Mouse (Mus musculus): ENCODE results near the gene Espl1. TPM values are rescaled to one million over a fixed set of nuclear protein-coding genes. Genes with fewer than 3 reads are reported as not detected.
"Not testable (repeated sequence)": the region's sequence is repeated elsewhere in the genome, so short reads cannot be mapped to it uniquely, and the experiment has no call there.

Gene Espl1
- total RNA-seq, 2 experiments from 2014 or later: 5.3 to 7.8 TPM

DNA sequence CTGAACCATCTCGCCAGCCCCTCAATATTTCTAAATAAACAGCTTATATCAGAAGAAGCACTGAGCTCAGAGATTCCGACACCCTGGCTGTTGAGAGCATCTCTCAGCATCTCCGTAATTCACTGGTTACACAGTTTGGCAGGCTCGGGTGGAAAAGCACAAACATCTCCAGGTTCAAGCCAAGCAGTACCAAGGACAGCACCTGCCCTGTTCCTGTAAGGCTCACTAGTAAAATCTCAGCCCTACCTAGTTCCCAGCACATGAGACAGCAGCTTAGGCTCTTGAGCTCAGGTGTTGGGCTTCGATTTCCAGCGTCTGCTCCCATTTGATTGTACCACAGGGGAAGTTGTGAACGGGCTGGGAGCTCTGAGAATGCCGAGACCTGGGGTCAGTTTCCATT is 39.2 kb downstream of the Espl1 start:
- DNase-seq: no peak

DNA sequence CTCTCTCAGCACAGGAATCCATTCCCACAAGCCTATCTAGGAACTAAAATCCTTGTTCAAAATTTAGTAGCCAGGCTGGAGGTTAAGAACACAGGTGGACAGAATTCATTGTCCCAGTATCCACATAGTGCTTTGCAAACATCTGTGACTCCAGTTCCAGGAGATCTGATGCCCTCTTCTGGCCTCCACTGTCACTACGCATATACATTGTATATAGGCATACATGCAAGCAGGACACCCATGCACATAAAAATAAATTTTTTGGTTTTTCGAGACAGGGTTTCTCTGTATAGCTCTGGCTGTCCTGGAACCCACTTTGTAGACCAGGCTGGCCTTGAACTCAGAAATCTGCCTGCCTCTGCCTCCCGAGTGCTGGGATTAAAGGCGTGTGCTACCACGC is 39.9 kb downstream of the Espl1 start:
- DNase-seq: not testable (repeated sequence)

DNA sequence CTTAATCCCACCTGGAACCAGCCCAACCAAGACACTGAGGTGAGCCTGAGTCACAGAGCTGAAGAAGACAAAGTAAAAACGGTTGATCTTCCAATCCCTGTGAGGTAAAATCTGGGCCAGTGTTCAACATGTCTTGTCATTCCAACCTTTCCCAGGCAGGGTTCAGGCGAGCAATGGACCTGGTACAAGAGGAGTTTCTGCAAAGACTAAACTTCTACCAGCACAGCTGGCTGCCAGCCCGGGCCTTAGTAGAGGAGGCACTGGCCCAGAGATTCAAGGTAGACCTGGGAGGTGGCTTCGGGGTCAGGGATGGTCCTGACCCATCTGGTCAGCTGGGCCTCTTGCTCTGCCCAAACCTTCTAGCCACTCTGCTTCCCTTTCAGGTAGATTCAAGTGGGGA is 40.9 kb downstream of the Espl1 start:
- no peak for DNase-seq

DNA sequence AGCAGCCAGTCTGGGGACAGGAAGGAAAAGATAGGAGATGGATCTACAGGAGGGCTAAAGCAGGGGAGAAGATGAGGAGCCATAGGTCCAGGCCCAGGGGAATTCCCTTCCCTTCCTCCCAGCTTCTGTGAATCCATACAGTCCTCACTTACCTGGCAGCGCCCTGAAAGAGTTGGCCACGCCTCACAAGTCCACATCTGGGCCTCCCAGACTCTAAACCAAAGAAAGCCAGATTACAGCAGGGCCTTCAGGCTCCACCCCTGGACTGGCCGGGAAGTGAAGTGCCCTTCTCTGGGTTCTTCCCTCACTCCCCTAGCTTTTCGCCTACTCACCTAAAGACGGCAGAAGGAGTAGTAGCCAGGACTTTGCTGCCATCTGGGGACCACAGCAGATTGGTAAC is 43.5 kb downstream of the Espl1 start:
- DNase-seq: no peak

DNA sequence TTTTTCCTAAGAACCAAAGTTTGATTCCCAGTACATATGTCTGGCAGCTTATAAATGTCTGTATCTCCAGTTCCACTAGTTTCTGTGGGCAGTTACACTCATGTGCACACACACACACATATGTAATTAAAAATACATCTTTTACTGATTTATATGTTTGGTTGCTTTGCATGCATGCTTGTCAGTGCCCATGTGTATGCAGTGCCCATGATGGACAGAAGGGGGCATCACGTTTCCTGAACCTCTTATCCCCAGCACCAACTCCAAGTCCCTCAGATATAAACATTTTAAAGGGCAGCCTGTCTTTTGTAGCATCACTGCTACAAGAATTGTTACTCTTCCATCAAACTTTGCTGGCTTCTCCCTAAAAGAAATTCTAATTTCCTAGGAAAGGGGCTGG is 45.5 kb downstream of the Espl1 start:
- DNase-seq: peak; percentile 36

DNA sequence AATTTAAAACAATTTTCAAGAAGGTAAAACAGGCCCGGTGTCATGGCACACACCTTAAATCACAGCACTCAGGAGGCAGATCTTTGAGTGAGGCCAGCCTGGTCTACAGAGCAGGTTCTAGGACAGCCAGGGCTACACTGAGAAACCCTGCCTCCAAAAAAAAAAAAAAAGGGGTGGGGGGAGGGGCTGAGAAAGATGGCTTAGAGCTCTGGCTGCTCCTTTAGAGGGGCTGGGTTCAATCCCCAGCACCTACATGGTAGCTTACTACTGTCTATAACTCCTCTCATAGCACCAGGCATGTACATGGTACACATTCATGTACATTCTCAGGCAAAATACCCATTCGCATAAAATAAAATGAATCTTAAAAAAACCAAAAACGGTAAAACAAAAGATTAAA is 48.4 kb downstream of the Espl1 start:
- DNase-seq: no peak

DNA sequence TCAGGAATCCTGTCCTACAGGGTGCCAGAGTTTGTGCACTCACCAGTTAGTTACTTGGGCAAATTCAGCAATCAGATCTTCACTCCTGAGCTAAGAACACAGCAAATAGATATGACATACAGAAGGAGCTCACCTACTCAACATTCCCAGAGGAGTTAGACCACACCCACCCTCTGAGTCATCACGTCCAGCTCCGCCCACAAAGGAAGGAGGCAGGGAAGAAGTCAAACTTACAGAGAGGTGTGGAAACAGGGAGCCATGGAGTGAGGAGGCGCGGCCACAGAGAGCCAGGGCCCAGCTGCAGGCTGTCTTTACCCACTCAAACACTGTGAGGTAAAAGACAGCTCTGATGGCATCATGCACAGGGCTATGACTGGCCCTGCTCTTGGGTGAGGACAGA is 50.4 kb downstream of the Espl1 start:
- DNase-seq: no peak

DNA sequence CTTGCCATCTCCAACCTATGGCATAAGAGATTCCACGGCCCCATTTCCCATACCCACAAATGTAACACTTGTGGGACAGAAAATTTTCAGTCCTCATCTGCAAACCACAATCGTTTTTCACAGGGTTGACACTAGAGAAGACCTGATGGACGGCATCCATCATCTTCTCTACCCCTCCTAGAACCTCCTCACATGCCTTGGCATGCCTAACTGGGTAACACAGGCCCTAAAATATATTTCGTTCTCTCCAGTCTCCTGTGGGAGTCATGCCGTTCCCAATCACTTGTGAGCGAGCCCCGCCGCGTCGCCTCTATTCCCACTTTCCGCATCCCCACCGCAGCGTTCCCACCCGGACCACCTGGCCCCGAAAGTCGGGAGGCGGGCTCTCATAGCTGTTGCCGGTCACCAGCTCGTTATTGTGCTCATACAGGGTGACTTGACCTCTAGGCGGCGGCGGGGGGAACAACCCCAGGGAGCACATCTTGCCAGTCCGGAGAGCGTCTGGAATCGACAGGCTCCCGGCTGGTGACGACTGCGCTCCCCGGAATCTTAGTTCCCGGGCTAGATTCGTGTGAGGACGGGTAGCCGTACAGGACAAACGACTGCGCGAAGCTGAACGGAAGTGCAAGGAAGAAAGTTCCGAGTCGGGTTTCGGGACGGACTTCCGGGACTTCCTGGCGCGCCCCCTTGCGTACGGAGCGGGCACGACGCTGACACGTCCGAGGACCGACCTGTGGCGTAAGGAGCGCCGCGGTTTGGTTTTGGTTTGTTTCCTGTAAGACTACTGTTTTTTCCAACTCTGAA is 54.3 kb downstream of the Espl1 start, which contains the start of gene Aaas:
Aaas (minus strand) TSS at position 634 of the 804 bp plus-strand sequence.
- peak; percentile 96 for DNase-seq

DNA sequence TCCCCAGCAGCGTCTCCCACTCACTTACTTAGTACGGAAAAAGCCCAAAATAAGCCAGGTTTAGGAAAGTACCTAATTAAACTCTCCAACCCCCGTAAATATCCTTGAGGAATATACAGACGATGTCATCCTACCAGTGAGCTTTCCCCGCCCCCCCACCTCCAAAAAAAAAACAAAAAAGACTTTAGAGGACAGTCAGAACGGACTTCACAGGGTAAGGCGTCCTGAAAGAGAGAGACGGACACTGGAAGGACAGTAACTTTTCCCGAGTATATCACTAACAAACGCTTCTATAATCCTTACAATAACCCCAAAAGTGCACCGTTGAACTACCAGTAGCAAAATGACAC is 54.9 kb downstream of the Espl1 start:
- DNase-seq: no peak

DNA sequence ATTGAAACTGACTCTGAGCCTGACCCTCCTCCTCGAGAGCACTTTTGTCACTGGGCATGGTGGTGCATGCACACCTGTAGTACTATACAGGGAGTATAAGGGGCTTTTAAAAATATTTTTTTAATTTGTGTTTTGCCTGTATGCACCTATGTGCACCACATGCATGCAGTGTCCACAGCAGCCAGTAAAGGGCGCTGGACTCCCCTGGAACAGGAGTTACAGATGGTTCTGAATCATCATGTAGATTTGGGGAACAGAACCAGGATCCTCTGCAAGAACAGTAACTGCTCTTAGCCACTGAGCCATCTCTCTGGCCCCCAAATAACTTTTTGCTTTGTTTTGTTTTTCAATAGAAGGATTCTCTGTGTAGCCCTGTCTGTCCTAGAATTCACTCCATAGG is 56.1 kb downstream of the Espl1 start:
- no peak for DNase-seq

DNA sequence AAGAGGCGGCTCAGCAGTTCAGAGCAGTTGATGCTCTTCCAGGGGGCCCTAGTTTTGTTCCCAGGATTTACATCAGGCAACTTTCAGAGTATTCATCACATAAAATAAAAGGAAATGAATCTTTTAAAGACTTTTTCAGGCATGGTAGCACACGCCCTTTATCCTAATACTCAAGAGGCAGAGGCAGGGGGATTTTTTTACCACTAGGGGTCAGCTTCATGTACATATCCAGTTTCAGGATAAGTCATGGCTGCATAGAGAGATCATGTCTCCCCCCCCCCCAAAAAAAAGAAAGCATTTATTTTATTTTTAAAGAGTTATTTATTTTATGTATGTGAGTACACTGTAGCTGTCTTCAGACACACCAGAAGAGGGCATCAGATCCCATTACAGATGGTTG is 57.9 kb downstream of the Espl1 start:
- no peak for DNase-seq

DNA sequence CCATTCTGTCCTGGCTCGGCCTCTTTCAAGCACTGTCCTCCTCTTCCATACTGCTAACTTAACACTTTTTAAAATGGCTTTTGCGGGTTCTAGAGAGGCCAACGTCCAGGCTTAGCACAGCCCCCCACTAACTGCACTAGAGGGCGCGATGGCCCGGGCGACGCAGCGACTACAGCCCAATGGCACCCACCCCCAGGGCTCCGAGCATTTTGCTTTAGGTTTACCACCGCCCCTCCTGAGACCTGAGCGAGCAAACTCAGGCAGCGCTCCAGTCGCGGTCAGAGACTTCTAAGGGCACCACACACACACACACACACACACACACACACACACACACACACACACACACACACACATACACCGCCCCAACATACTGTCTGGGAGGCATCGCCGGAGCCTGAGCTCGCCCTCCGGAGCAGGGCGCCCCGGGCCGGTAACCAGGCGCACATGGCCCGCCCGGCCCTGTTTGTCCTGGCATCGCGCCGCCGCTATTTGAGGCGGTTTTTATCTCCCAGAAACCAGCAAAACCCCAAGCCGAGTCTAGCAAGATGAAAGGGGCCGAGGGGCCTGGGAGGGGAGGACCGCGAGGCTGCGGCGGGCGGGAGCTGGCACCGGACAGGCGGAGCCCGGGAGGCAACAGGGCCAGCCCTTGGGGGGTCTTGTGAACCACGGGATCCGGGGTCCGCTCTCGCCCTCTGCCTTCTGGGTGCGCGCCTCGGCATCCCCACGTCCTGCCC is 59.2 kb downstream of the Espl1 start:
- DNase-seq: peak; percentile 63

DNA sequence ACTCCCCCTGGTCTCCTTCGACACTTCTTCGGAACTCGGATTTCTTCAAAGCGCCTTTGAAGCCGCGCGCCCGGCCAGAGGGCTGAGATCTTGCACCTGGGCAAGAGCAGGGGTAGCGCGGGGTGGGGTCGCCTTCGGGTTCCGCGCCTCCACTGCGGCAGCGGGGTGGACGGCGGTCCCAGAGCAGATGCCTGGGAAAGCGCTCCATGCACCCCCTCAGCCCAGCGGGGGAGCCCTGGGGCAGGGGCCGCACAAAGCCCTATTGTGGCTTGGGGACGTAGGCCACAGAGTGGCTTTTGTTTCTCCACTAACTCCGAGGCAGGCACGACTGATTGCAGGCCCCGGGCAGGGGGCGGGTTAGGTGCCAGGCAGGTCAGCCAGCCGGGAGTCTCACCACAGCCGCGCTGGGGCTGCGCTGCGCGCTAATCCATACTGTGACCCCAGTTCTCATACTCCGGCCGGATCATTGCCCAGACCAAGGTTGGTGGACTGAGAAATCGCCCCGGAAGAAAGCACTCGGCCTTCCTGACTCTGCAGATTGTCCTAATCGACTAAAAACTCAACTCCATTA is 59.9 kb downstream of the Espl1 start:
- peak; percentile 34 for DNase-seq

DNA sequence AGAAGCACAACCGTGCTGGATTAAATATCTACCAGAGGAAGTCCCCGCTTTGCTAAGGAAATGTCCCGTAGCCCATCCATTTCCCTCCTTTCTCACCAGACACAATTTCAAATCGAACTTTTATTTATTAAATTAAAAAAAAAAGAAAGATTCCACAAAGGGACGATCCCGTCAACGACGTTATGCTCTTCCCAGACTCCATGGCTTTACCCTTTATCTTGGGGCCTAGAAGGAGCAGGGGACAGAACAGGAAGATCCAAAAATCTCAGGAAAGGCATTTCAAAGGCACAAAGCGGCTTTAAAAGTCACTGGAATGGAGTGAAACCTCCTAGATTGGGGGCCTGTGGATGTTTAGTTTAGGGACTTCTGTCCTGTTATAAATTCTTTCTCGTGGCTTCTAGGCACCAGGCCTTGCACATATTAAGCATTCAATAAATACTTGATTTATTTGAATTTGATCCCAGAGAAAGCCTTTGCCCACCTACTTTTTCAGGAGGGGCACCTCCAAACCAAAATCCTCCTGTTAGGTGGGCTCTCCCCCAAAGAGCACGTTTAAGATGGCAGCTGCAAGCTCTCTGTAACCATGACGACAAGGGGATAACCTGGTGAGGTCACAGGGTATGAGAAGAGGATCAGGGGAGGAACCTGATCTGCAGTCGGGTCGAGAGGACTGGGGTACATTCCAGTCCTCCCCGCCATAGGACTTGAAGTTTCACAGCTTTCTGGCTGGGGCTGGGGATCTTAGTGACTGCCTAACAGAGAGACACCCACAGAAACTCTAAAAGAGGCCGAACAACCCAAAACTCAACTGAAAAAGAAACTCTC is 60.6 kb downstream of the Espl1 start:
- no peak for DNase-seq

DNA sequence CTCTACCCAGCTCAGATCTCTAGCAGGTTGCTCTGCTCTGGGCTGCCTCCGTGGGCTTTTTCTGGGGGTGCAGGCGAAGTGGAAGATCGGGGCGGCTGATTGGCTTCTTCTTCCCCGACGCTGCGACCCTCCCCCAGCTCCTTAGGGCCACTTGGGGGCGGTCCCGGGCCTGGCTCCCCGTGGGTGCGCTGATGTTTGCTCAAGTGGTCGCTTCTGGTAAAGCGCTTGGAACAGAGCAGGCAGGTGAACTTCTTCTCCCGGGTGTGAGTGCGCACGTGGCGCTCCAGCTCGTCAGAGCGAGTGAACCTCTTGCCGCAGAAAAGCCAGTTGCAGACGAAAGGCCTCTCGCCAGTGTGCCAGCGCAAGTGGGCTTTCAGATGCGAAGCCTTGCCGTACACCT is 62.1 kb downstream of the Espl1 start:
- no peak for DNase-seq

DNA sequence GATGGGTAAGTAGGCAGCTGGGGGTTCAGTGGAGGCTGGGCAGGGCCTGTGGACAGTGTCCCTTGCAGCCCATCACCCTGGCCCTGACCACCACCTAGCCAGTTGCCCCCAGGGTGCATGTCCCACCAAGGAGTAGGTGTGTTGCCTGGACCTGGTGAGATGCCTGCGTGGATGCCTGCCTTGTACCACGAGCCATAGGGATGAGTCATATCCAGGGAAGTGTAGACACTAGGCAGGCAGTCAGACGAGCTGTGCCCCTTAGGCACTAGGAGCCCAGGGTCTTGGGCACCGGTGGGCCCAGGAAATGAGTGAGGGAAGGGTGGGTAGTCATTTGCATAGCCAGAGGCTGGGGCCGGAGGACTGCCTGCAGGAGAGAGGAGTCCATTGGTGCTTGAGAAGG is 62.8 kb downstream of the Espl1 start:
- no peak for DNase-seq

DNA sequence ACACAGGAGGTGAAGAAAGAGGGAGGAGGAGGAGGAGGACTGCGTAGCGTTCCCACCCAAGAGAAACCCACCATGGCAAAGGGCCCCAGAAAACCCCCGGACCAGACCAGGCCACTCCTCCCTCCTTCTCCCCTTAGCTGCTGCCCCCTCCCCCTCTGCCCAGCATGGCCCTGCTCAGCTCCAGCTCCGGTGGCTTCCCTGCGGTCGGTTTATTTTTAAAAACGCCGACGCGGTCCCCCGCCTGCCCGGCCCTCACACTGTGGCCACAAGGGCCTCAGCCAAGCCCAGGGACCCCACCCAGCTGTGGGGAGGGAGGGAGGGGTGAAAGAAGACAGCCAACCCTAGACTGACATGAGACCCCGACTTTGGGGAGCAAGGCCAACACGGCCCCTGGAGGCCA is 66.6 kb downstream of the Espl1 start:
- DNase-seq: no peak

DNA sequence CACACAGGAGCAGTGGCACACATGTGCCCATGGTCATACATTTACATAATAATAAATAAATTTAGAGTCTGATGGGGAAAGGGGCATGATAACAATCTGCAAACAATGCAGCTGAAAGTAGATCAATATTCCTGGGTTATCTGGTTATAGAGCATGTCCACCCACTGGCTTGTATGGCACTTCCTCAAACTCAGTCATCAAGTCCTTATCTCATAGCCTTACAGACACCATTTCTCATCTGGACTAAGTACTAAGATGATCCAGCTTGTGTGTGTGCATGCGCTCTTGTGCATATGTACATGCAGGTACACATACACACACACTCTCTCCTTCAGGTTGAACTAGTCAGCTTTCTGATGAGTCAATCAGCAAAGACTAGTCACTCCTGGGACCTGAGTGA is 68.6 kb downstream of the Espl1 start:
- no peak for DNase-seq

DNA sequence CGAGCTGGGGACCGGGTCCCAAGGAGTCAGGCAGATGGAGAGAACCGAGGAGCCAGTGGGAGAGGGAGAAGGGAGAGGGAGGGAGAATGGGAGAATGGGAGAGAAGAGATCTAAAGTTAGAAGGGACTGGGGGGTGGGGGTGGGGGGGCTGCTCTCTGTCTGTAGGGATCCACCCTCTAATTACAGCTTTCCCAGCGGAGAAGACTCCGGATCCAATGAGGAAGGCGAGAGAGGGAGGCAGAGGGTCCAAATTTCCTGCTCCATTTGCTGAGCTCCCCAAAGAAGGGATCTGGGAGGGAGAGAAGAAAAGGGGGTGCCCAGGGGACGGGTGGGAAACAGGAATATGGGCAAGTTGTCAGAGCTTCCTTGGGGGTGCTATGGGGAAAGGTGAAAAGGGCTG is 70.2 kb downstream of the Espl1 start:
- DNase-seq: no peak

DNA sequence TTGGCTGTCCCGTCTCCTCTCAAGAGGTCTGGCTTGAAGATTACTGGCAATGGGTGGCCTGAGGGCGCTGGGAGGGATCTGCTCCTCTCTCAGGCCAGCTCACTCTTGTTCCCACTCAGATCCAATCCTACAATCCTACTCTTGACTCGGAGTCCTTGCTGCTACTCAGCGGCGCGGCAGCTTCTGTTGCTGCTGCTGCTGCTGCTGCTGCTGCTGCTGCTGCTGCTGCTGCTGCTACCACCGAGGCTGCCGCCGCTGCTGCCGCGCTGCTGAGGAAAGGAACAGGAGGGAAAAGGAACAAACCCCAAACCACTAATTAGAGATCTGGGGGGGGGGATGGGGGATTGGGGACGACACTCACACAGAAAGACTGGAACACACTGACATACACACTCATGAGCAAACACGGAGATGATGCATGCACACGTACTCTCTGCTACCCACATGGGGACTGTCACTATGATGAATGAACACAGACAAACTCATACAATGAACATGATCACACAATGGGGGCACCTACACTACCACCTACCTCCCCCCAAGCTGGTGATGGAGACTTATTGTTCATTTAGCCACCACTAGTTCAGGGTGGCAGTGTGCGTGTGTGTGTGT is 70.8 kb downstream of the Espl1 start, which contains the start of gene Sp7:
Sp7 (minus strand) TSS at position 450 of the 612 bp plus-strand sequence.
- no peak for DNase-seq

DNA sequence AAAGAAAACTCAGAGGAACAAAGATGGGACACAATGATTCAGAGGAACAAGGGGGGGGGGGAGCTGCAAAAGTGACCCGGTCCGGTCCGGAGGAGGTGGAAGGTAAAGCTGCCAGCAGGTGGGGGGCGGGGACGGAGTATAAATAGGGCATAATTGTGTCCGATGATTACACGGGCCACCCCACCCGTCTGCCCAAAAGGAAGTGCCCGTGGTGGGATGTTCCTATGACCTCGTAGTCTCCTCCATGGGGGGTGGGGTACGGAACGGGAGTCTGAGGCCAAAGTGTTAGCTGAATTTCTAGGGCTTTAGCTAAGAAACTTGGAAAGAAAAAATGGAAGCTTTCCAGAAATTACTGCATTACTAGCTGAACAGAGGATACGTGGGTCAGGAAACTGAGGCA is 73.9 kb downstream of the Espl1 start:
- DNase-seq: no peak

DNA sequence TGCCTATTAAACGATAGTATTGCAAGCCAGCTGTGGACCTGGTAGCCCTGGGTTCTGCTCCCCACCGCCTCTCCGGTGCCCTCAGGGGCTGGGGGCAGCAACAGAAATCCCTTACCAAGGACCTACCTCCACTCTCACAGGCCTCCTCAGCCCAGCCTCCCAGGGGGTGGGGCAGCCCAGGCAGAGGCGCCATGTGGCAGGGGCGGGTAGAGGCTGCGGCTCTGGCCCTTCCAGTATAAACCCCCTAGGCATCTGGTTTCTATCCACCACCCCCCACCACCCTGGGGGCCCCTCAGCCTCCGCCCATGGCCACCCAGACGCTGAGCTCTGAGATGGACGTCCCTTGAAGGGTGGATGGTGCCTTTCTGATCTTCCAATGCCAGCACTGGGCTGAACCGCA is 74.7 kb downstream of the Espl1 start:
- DNase-seq: no peak
